Mouse (Mus musculus) cerebellum, adult 2 months (tissue): ENCODE results near the gene Slc22a22. TPM values are rescaled to one million over a fixed set of nuclear protein-coding genes. Genes with fewer than 3 reads are reported as not detected.

Source experiments
- DNase-seq, 2 experiments: peaks; one replicate each; pipeline ENCODE4 v3.0.0; 2021
- H3K27ac ChIP-seq: fragments of 200-500 bp; 2 replicates; pipeline ENCODE4 v1.5.1; 2012; ENCODE audit warnings: low read length, control low read depth, inconsistent platforms; ENCODE audit not compliant: insufficient read depth
- H3K27me3 ChIP-seq: fragments of 200-500 bp; 2 replicates; pipeline ENCODE4 v1.6.1; 2012; ENCODE audit warnings: inconsistent platforms, mild to moderate bottlenecking, low read length, moderate library complexity; ENCODE audit not compliant: control insufficient read depth, insufficient read depth
- H3K4me1 ChIP-seq: fragments of 200-500 bp; 2 replicates; pipeline ENCODE4 v1.6.1; 2011; ENCODE audit warnings: low read length; ENCODE audit not compliant: control insufficient read depth, insufficient read depth
- H3K4me3 ChIP-seq: fragments of 200-500 bp; replicated peaks from 2 replicates; pipeline ENCODE3; 2011; ENCODE audit warnings: mild to moderate bottlenecking, low read depth, low read length, control low read depth; ENCODE audit not compliant: insufficient read depth
- CTCF ChIP-seq: fragments of 200-500 bp; IDR thresholded peaks from 2 replicates; pipeline ENCODE4 v1.5.1; 2011; ENCODE audit warnings: low read depth, mild to moderate bottlenecking, control low read depth, low read length, moderate library complexity, borderline replicate concordance; ENCODE audit not compliant: insufficient read depth
- POLR2A ChIP-seq: fragments of 200-500 bp; IDR thresholded peaks from 2 replicates; pipeline ENCODE4 v1.6.1; 2011; ENCODE audit warnings: low read length, control low read depth, borderline replicate concordance; ENCODE audit not compliant: insufficient read depth
- WGBS: fragments of 180-500 bp; shearing (Covaris S2); methylation state at CpG from one replicate; pipeline ENCODE4 v1.1.7; 2018; 5-methylcytosine and 5-hydroxymethylcytosine counted together
- polyA plus RNA-seq: library from polyadenylated mRNA; depleted of rRNA; stranded (reverse); fragments of >200 nt; gene quantifications from 2 replicates; pipeline ENCODE4 v1.2.3, GENCODE M21; 2012

Slc22a22 gene
- polyA plus RNA-seq, 1 experiment: not detected

GRCm38 (mm10) chr15:57205315-57205714 is 272.1 kb downstream of the Slc22a22 start:
- Histone ChIP-seq H3K4me3 (no peak overlapping the region), H3K27ac (no peak overlapping the region), H3K27me3 (no peaks in the 10 kb centered on the region), H3K4me1 (no peaks in the 10 kb centered on the region)
- TF ChIP-seq CTCF (no peak), POLR2A (no peak)
- no peak for DNase-seq
- 44% methylated on average over 3 of the region's 3 CpGs for WGBS

- TF ChIP-seq POLR2A: no peak
- TF ChIP-seq CTCF: no peak
- Histone ChIP-seq H3K4me3 (no peak overlapping the region), H3K27ac (no peak overlapping the region), H3K27me3 (no peaks in the 10 kb centered on the region), H3K4me1 (no peaks in the 10 kb centered on the region)
- DNase-seq: no peak
These were observed 272.9 kb downstream of the Slc22a22 start for GRCm38 (mm10) chr15:57204444-57204930.
